Mouse (Mus musculus) heart, postnatal 0 days (tissue): Measurements from ENCODE around the gene Map3k10.

ENCODE experiments used
- CTCF ChIP-seq: IDR thresholded peaks from 2 replicates; pipeline ENCODE4 v1.5.1; 2016; ENCODE audit warnings: antibody characterized with exemption, control low read depth, low read depth
- EP300 ChIP-seq: IDR thresholded peaks from 2 replicates; pipeline ENCODE4 v1.6.1; 2016; ENCODE audit warnings: antibody characterized with exemption, low read depth

DNA sequence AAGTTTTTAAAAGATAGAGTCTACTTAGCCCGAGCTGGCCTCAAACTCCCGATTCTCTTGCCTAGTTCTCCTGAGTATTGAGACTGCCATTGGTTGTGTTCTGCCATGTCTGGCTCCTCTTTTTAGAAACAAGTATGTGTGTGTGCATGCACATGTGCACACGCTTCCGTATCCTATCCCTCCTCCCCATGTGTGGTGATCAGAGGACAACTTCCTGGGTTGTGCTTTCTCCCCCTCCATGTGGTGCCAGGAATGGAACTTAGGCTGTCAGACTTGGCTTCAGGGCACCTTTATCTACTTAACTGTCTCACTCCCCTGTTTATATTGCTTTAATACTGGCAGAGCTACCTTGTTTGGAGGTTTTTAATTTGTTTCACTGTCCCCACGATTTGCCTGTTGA is 10.8 kb upstream of the Map3k10 start:
- no peak for TF ChIP-seq CTCF
- no peak for TF ChIP-seq EP300
